ENCODE assay signal across 10 mouse cellular contexts in genomic region chr13:55414743-55415380, GRCm38 (mm10). TPM values are rescaled to one million over a fixed set of nuclear protein-coding genes. Genes with fewer than 3 reads are reported as not detected.
DNase-seq lines count a peak whose midpoint lies in the region; ATAC-seq lines count a peak whose summit lies in the region.
"Had no signal": no experiment of that assay in that cellular context is flagged by ENCODE, and none has a peak within 500 bp of the region (broad histone marks: within the 10 kb centered on the region; RNA-seq: fewer than 3 reads in every experiment).

Gene Pfn3, minus strand, starts transcription at chr13:55415232.

- no peaks in the 10 kb centered on the region for H3K4me1 ChIP-seq in midbrain, embryonic 14.5 days (ENCODE audit: control insufficient read depth, insufficient read depth, low read length)

- ATAC-seq in frontal cortex, adult (ENCODE audit: low TSS enrichment), result peak; percentile 50; the same call in 1 of the 2 replicates
- ATAC-seq in midbrain, embryonic 14.5 days (ENCODE audit: low FRiP score, low TSS enrichment), result peak; percentile 37; the same call in 1 of the 2 replicates
- ATAC-seq in erythroid progenitor cell, adult 5-6 weeks (replicated peaks; ENCODE audit: low FRiP score, poor library complexity, severe bottlenecking), result no peak

- WGBS in midbrain, embryonic 14.5 days, result 7% methylated on average over 41 of the region's 41 CpGs

- peak within 1 kb of the TSS; percentile 35 for H3K4me3 ChIP-seq in midbrain, embryonic 14.5 days (replicated peaks; ENCODE audit: low read depth, low read length)
- H3K4me3 ChIP-seq: myocyte had no signal

- peak; percentile 26 for DNase-seq in ovary, postnatal 36 days (ENCODE audit: low spot score)
- no peak for DNase-seq in ovary, postnatal 10 days (ENCODE audit: low spot score)
- DNase-seq in kidney, adult 11 months, result peak; percentile 88
- peak; percentile 70 to 82 for DNase-seq in left cerebral cortex, postnatal 36 days (ENCODE audit: low spot score in 2 of 2)
- peak; percentile 82 for DNase-seq in midbrain, embryonic 14.5 days
- DNase-seq in testis, postnatal 10 days (ENCODE audit: low spot score), result peak; percentile 76

- peak within 1 kb of the TSS; percentile 58 for H3K9ac ChIP-seq in midbrain, embryonic 14.5 days (replicated peaks; ENCODE audit: low read length)

- peaks cover 9% of the 10 kb centered on the region for H3K27me3 ChIP-seq in midbrain, embryonic 14.5 days (ENCODE audit: control insufficient read depth, insufficient read depth, low read length)

- H3K9me3 ChIP-seq in midbrain, embryonic 14.5 days (ENCODE audit: control insufficient read depth, low read length), result no peaks in the 10 kb centered on the region

- peak within 1 kb of the TSS; percentile 62 for H3K4me2 ChIP-seq in midbrain, embryonic 14.5 days (ENCODE audit: low read length)

- H3K27ac ChIP-seq in midbrain, embryonic 14.5 days (replicated peaks; ENCODE audit: low read depth, low read length), result no peak within 1 kb of the TSS

- H3K36me3 ChIP-seq in midbrain, embryonic 14.5 days (ENCODE audit: control insufficient read depth, insufficient read depth, low read length), result no peaks in the 10 kb centered on the region

- intact Hi-C loops in left cerebral cortex, postnatal 36 days (cut with DNase I), result no loop called here

RNA-seq across cellular contexts. Expression of gene Pfn3, which starts in this region (rescaled TPM):
- not detected for total RNA-seq in left cerebral cortex, postnatal 36 days (2021)
- polyA plus RNA-seq in midbrain, embryonic 14.5 days (2014; fragmentation: Nextera tagmentation; extraction: Ambion mirVana), result 0.59 TPM in 1 of 2 replicates, not detected in the other
- total RNA-seq in erythroid progenitor cell, adult 5-6 weeks (2015; ENCODE audit: low replicate concordance), result not detected in 2 replicates
- total RNA-seq in erythroid progenitor cell, adult 5-6 weeks (2017; ENCODE audit: low replicate concordance), result not detected in 2 replicates
- total RNA-seq: adrenal gland, postnatal 36 days had no signal
- polyA plus RNA-seq: myocyte had no signal

Comparison
In these comparisons a context has a peak if more than half of its experiments do, and no peak if none do; other contexts are left out.
1. Peak in DNase-seq in left cerebral cortex, postnatal 36 days; RNA of the gene not detected or under 1 TPM.
2. Peak in DNase-seq, ATAC-seq, H3K4me3 ChIP-seq, H3K9ac ChIP-seq and H3K4me2 ChIP-seq in midbrain, embryonic 14.5 days; RNA of the gene not detected or under 1 TPM.